Mouse (Mus musculus): ENCODE measurements at regions not wholly inside any gene's neighbourhood (a gene's known extent, or its start where the extent isn't known, plus 50 kb on each side); places are given as distances from the start of the nearest gene placed in this dataset.
A peak's percentile ranks its signal among the peaks of the same experiment; 100 is the strongest.

DNA sequence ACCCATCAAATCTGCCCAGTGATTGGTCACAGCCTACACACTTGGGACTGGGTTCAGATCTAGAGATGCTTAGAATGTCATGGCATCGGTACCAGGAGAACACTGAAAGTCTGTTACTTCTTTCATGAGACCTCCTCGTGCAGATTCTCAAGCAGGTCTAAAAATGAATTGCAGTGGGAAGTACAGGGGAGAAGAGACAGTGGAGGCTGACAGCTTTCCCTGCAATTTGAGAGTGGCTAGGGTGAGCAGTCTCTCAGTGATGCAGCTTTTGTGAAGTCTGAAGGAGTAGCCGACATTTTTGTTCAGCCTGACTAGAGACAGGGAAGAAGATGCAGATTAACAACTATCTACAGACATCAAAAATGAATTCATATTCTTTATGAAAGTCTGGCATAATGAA lies 112.5 kb downstream of the Fam198b start:
- no peak for DNase-seq (ENCODE audit: low read depth, low spot score)

DNA sequence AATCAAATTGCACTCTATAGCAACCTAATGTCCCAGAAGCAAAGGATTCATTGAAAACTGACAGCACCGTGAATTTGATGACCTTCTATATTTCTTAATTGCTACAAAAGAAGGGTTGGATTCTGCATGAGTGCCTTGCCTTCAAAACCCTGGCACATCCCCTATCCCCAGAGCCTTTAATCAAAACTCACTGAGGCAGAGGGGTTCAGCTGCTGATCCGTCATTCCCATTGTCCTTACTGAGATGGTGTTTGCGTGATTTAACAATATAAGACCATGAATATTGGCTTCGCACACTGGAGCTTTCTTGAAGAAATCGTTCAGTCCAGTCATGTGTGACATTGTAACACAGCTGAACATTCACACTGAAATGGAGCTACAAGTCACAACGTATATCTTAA lies 118.0 kb downstream of the Fam198b start:
- DNase-seq (ENCODE audit: low read depth, low spot score), result no peak

DNA sequence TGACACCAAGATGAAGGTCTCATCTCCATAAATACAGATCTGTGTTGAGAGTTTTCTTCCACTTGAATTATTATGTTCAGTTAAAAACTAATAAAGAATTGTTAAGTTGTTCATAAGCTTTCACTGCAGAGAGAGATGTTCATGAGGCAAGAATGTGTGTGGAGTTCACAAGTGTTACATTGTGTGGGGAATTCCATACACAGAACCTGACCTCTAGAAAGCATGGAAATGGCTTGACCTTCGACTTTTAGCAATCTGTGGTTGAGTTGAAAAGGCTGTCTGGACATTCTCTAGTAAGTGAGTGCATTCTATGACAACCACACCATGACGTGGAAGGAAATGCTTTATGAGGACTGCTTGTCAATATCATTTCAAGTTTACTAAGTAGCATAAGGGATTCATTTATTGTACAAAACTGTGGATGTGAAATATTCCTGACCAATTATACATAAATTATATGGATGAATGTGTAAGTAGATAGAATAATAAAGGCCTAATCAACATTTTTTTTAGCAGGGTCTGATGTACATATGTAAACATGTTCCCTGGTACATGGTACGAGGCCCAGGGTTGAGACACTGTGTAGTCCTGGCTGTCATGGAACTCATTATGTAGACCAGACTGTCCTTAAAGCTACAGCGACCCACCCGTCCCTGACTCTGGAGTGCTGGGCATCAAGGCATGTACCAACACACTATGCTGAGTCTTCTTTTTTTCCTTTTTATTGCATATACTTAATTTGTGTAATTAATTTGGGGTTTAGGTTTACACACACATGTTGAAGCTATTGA lies 119.2 kb downstream of the Fam198b start:
- peak; percentile 96 for DNase-seq (ENCODE audit: low read depth, low spot score)

DNA sequence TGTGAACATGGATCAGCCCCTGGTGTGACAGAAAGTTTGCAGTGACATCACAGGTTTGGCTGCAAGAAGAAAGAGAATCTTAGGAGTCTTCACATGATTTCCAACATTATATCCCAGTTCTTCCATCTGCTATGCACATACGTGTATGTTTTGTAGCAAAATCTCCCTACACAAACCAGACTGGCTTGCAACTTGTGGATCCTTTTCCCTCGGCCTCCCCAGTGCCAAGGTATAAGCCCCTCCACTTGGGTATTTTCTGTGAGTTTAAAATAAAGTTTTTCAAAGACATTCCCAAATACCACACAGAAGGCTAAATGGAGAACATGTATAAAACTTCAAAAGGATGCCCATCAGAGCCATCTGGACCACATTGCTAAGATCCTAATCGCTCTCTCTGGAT lies 120.2 kb downstream of the Fam198b start:
- no peak for DNase-seq (ENCODE audit: low read depth, low spot score)

DNA sequence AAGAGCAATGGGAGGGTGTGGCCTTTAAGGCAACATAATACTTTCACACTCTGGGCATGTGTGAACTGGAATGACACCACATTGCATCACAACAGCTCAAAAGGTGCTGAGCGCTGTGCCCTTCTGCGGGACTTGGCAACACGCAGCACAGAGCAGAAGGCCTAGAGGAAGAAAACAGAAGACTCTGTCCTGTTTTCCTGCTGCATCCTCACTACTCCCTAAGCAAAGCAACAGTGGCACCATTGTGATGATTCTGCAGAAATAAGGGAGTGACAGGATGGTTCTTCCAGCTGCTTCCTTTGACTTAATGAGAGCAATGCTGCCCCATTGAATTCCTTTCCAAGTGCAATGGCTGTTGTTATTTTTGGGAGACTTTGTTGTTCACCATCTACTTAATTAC lies 120.6 kb downstream of the Fam198b start:
- DNase-seq (ENCODE audit: low read depth, low spot score), result peak; percentile 65

DNA sequence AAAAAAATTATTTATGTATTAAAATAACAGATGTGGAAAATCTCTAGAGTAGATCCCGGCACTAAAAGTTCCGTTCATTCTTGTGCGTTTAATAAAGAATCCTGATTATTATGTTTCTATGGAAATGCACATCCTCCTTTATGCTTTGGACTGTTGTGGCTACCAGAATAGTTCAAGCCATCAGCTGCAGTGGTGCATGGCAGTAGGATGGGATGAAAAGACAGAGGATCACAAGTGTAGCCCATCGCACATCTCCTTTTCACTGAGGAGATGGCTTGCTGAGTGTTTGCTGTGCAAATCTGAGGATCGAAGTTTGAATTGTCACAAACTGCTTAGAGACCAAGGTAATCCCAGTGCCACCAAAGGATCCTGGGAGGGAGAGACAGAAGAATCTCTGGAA lies 121.0 kb downstream of the Fam198b start:
- DNase-seq (ENCODE audit: low read depth, low spot score), result no peak

DNA sequence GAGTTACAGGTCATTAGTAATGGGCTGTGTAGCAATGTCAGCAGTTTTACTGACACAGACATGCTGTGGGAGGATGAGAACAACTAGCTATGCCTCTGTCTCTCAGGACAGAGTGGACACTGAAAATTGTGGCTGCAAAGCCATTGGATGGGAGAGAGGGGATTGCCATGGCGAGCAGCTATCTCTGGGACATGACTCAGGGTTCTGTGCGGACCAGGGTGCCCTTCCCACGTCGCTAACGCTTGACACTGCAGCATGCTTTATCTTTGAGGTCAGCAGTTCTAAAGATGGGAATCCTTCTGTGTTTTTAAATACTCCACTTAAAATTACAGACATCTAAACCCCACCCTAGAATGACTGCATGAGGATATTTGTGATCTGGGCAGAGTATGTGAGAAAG lies 121.9 kb downstream of the Fam198b start:
- DNase-seq (ENCODE audit: low read depth, low spot score), result peak; percentile 34

DNA sequence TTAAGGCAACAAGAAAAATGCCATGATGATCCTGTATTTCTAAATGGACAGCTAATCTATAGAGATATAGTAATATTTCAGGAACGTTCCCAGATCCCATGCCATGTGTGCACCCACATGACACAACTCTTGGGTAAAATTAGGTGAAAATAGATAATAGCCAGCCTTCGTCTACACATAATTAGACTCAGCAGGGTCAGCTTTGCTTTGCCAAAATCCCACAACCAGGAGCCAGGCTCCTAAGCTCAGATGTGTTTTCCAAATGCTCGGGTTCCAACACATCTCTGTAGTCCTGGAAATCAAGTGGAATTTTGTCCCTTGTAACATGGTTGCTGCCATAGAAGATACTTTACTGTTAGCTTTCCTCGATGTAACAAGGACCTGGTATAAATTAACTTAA lies 122.7 kb downstream of the Fam198b start:
- DNase-seq (ENCODE audit: low read depth, low spot score), result no peak

DNA sequence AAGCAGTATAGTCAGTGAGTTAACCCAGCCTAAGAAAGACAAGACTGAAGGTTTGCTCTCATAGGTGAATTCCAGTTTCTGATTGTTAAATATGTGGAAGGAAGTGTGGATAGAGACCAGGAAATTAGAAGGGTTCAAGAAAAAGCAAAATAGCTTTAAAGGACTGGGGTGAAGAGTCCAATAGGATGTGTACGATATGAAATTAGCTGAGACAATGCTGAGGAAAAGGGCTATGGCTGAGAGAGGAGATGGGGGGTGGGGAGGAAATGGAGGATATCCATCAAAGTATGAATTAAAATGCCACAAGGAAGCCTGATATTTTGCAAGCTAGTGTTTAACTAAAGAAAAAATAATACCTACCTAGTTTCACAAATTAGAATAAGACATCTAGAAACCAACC lies 124.9 kb downstream of the Fam198b start:
- DNase-seq (ENCODE audit: low read depth, low spot score), result no peak

DNA sequence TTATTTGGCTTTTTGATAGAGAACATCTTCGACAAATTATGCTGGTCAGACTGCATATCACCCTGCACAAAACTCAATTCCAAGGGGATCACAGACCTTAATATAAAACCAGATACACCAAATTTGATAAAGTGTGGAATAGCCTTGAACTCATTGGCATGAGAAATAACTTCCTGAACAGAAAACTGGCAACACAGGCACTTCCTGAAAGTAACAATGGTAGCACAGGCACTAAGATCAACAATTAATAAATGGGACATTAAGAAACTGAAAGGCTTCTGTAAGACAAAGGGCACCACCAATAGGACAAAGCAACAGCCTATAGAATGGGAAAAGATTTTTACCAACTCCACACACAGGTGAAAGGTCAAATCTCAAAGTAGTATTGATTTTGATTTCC lies 141.5 kb downstream of the Fam198b start:
- no peak for DNase-seq (ENCODE audit: low read depth, low spot score)

DNA sequence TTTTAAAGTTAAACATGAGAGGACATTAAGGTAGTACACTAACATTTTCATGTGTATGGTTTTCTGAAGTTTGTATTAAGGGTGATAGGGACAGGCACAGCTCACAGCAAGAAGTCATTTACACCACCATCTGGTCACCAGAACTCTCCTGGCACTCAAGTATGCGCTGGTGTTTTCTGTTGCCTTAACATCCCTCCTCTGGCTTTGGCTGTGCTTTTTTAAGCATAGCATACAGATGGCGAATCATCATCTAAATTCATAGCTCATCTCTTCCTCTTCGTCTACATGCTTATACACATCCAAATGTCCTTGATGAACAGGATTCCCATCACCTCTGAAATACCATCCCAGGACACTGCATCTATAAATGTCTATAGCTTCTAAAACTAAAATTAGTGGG lies 148.7 kb downstream of the Fam198b start:
- DNase-seq (ENCODE audit: low read depth, low spot score), result no peak

DNA sequence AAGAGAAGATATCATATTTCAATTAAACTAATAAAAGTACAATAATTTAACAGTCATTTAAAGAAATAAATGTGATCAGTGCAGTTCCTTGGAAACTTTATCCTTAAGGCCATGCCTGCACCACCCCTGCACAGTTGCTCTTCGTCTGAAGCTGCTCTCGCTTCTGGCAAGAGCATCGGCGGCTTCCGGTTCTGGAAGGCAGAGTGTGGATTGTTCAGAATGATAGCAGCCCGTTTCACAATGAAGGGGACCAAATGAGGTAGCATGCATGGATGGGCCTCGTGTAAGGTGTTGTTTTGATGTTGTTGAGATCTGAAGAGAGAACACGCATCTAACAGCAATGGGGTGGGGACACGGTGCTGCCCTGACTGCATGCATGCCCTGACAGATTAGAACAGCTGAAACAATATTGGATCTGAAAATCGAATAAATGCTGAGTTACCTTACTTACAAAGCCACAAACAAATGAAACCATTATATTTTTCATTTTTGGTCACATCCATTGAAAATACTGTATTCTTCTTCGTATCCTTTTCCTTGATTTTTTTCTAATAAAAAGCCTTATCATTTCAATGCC lies 154.3 kb downstream of the Fam198b start:
- no peak for DNase-seq (ENCODE audit: low read depth, low spot score)

DNA sequence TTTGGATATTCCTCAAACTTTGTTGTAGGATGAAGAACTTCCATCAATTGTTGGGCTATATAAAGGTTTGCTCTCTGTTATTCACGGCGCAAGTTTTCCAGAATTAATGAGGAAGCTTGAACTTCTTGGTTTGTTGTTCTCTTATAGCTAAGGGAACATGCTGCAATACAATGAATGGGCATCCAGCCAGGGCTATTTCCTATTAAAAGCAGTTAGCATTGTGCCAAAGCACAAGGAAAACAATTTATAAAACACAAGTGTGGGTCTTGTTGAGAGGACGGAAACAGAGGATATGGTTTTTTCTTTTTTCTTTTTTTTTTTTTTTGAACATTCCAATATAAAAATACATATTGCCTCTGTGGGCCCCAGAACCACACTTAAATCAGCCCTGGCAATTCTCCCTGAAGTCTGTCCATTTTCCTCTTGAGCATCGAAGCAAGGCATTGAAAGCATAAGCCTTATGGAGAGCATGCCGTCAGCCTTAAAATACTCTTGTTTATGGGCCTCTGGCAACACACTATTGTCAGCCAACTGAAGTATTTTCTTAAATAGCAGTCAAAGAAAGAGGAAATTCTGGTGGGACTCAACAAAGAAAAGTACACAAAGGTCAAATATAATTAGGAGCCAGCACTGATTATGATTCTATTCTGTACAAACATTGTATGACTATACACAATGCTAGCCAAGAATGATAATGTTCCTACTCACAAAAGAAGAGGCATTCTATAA lies 158.6 kb downstream of the Fam198b start:
- DNase-seq (ENCODE audit: low read depth, low spot score), result no peak

DNA sequence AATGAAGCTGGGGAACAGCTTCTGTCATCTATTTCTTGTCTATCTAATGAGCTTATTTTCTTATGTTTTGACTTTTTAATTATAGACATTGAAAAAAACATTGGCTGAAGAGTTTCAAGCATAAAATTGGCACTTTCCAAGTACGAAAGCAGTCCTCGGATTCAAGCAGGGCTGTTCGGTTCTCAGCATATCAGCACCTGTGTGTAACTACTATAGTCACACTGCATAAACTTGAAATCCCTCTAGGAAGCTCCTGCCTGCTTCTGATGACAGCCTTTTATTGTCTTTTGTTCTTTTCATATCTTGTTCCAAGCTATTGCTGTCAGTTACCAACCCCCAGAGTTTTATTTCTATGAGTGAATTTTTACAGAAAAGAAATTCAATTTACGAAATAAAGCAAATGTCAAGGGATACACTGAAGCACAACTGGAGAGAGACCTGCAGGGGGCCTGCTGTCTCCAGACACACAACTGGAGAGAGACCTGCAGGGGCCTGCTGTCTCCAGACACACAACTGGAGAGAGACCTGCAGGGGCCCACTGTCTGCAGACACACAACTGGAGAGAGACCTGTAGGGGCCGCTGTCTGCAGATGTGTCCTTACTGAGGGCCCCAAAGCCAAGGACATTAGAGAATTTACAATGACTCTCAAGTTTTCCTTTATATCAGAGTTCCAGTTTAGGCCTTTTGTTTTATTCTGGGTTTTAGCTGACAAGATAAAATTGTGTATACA lies 165.3 kb downstream of the Fam198b start:
- no peak for DNase-seq (ENCODE audit: low read depth, low spot score)

DNA sequence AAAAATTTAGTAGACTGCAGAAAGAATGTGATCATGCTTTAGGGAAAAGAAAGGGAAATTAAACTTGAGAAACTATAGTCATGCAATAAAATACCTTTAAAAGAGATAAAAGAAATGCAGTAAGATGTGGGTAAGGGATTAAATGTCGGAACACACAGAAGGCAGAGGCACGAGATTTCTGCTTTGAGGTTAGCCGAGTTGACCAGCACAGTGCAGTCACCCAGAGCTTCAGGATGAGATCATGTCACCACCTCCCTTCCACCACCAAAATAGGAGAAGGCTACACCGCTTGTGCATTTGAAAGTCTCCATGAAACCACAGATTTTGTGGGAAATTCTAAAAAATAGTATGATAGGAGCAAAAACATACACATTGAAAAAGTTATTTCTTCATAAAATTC lies 166.6 kb downstream of the Fam198b start:
- no peak for DNase-seq (ENCODE audit: low read depth, low spot score)

DNA sequence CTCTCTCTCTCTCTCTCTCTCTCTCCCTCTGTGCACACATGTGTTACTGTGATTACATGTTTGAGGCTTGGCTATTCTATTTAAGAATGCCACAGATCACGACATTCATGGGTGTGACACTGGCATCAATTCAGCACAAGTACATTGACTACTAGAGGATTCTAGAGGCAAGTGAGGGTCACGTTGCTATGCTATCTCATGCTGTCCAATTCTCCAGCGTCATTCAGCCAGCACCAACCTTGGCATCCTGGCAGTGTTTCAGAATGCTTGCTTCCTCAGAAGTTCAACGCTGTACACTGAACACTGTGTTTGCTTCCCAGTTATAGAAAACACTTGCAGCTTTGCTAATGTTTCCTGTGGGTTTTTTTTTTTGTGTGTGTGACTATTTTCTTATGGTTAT lies 167.6 kb downstream of the Fam198b start:
- peak; percentile 23 for DNase-seq (ENCODE audit: low read depth, low spot score)

DNA sequence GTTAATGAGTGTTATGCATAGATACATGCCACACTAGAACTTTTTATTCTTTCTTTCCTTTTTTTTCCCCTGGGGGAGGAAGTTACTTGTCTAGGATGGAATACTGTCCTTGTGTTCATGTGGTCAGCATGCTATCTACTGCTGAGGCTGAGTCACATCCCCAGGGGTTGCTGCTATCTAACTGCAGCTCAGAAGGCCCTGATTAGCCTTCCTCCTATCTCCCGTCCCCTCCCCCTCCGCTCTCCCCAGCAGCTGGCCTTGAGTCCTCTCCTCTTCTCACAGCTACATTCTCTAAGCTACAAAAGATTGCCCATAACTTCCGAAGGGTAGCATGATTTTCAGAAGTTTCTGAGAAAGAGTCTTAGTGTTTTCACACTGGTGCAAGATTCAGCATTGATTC lies 168.5 kb downstream of the Fam198b start:
- peak; percentile 73 for DNase-seq (ENCODE audit: low read depth, low spot score)

DNA sequence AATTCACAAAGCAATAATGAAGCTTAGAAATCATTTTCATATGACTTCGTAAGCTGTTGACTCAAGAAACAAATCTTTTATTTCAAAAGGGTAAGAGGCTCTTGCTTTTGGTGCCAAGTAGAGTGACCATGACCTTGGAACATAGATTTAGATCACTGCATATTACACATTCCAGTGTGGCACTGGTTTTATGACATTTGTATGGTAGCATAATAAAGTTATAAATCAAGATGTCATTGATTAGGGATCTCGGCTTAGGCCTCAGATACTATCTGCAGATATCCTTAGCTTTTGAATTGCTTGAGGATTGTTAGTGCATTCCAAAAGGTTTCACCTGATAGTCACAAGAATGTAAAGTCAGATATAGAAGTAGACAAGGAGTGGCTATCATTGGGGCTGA lies 169.1 kb downstream of the Fam198b start:
- peak; percentile 19 for DNase-seq (ENCODE audit: low read depth, low spot score)

DNA sequence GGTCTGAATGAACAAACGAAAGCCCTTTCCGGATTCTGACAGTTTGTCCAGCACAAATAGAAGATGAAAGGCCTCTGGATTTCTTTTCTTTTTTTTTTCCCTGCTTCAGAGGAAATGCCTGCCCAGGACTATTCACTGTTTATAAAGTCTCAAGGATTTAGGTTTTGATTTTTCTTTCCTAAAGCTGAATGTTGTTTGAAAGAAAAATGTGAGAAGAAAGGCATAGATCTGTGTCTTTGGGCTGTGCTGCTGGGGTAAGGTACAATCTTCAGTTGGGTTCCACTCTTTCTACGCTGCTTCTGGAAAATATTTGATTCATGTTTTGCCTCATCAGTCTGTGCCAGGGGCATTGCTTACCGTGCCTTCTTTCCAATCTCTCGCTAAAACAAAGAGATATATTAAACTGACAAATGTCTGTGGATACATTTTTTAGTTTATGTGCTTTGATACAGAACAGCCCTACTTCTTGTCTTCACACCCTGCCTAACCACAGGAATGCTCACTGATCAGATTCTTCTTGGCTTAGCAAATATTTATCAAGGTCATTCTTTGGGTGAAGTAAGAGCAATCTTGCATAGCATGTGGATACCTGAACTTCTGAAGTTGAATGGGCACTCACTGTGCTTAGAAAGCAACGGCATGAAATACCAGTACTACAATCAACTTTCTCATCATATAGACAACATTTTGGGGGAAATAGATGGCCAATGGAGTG lies 172.5 kb downstream of the Fam198b start:
- DNase-seq (ENCODE audit: low read depth, low spot score), result peak; percentile 53

DNA sequence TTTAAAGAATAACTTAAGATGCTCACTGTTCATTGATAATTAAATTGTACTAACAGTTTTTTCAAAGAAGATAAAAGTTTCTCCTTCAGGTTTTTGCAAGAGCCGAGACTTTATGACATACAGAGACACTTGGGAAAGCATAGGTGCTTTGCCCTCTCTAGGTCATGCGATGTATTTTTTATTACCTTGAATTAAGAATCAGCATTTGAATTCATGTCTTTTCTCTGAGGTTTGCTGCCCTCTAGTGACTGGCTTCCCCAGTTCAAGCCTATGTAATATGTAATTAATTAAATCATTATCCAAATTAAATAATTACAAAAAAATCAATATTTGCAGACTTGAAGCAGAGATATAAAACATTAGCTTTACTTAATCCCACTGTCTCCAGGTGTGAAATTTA lies 174.4 kb downstream of the Fam198b start:
- peak; percentile 89 for DNase-seq (ENCODE audit: low read depth, low spot score)

DNA sequence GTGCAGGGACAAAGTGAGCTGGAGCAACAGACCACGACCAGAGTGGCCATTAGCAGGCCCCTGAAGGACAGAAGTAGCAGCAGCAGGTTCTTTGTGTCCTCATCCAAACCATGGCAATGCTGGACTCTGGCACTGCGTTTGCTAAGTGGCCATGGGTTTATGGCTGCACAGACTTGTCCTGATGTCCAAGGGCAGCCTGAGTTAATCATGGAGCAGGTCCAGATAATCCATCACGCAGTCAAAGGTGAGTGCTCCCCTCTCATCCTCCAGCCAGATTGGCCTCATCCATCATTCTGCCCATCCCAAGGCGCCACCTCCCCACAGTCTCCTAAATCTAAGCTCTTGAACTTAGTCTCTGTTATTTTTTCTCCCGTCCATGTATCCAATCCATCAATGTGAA lies 186.4 kb downstream of the Fam198b start:
- DNase-seq (ENCODE audit: low read depth, low spot score), result no peak

Measured in 3T3-L1 (cell line).